Mouse (Mus musculus) heart, embryonic 14.5 days (tissue): ENCODE measurements around the gene Gcc2. TPM values are rescaled to one million over a fixed set of nuclear protein-coding genes. Genes with fewer than 3 reads are reported as not detected.

Source experiments
- polyA plus RNA-seq: library from polyadenylated mRNA; unstranded; fragments of >200 nt; fragmentation: Nextera tagmentation; extraction: Ambion mirVana; gene quantifications from 2 replicates; pipeline ENCODE4 v1.2.1, GENCODE M21; 2014

Gene Gcc2
- polyA plus RNA-seq, 1 experiment from 2014 or later, result 39.3 TPM

Other genes starting within 250 kb of the Gcc2 start
- not detected in 2 replicates for gene AW822073, start 30.6 kb upstream of the Gcc2 start, polyA plus RNA-seq
- not detected in 2 replicates for gene Duxf3, start 22.8 kb upstream of the Gcc2 start, polyA plus RNA-seq
- gene Gm4981, start 18.8 kb upstream of the Gcc2 start, polyA plus RNA-seq, result not detected in 2 replicates
- gene Lims1, start 68.0 kb downstream of the Gcc2 start, polyA plus RNA-seq, result 179 and 193 TPM in 2 replicates
- gene Ranbp2, start 191.4 kb downstream of the Gcc2 start, polyA plus RNA-seq, result 23.5 and 26.8 TPM in 2 replicates
- gene Ccdc138, start 242.5 kb downstream of the Gcc2 start, polyA plus RNA-seq, result 6.6 and 6.7 TPM in 2 replicates